ENCODE assay signal across 30 mouse cellular contexts in the genomic region with DNA sequence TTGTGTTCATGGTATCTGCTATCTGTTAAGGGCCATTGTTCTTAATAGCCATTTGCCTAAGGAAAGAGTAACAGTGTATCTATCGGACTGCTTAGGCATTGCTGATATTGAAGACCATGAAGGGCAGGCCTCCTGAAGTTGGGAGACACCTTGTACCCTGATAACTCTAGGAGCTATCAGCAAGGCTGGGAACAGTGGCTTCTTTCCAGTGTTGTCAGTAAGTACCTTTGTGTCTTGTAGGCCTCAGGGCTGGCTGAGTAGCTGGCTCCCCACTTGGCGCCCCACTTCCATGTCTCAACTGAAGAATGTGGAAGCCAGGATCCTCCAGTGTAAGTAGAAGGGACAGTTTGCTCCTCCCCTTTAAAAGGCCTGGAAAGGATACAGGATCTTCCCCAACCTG. TPM values are rescaled to one million over a fixed set of nuclear protein-coding genes. Genes with fewer than 3 reads are reported as not detected.
"Had no signal": no experiment of that assay in that cellular context is flagged by ENCODE, and none has a peak within 500 bp of the region (broad histone marks: within the 10 kb centered on the region; RNA-seq: fewer than 3 reads in every experiment).

No protein-coding gene starts in this region.

- H3K36me3 ChIP-seq: forebrain, embryonic 15.5 days; hindbrain, embryonic 15.5 days had no signal

- H3K9ac ChIP-seq: forebrain, embryonic 15.5 days; forebrain, postnatal 0 days; heart, embryonic 13.5 days; heart, embryonic 15.5 days; hindbrain, embryonic 13.5 days; hindbrain, embryonic 15.5 days; intestine, embryonic 15.5 days; kidney, embryonic 15.5 days; limb, embryonic 12.5 days had no signal

- DNase-seq: forebrain, postnatal 0 days; gastrocnemius, postnatal 14 days; gastrocnemius, postnatal 36 days; heart, adult 18-20 months; heart, postnatal 14 days; heart, postnatal 36 days; kidney, adult 11 months; kidney, adult 2 months; kidney, adult 9 months; kidney, postnatal 14 days; kidney, postnatal 36 days; layer of hippocampus, adult 9-11 months; layer of hippocampus, postnatal 36 days; left cerebral cortex, postnatal 4 days had no signal

- H3K9me3 ChIP-seq: forebrain, embryonic 15.5 days; heart, embryonic 13.5 days; heart, embryonic 15.5 days; hindbrain, embryonic 13.5 days; hindbrain, embryonic 15.5 days; intestine, embryonic 15.5 days; kidney, embryonic 15.5 days; limb, embryonic 12.5 days had no signal

- H3K4me2 ChIP-seq: forebrain, embryonic 15.5 days; heart, embryonic 11.5 days; hindbrain, embryonic 13.5 days; hindbrain, embryonic 15.5 days; intestine, embryonic 15.5 days; kidney, embryonic 15.5 days had no signal

- ATAC-seq: forebrain, embryonic 15.5 days; forebrain, postnatal 0 days; hindbrain, postnatal 0 days; intestine, embryonic 15.5 days had no signal

- H3K27me3 ChIP-seq: forebrain, embryonic 15.5 days; heart, embryonic 13.5 days; heart, embryonic 15.5 days; hindbrain, embryonic 15.5 days; intestine, embryonic 15.5 days; kidney, embryonic 15.5 days; limb, embryonic 12.5 days had no signal

- H3K4me3 ChIP-seq: forebrain, embryonic 15.5 days; heart, embryonic 13.5 days; hindbrain, embryonic 13.5 days; hindbrain, embryonic 15.5 days; intestine, embryonic 15.5 days; kidney, embryonic 15.5 days; limb, embryonic 12.5 days had no signal

- H3K27ac ChIP-seq: forebrain, embryonic 15.5 days; heart, embryonic 13.5 days; heart, embryonic 15.5 days; hindbrain, embryonic 13.5 days; hindbrain, embryonic 15.5 days; hindbrain, postnatal 0 days; intestine, embryonic 15.5 days; kidney, embryonic 15.5 days; kidney, postnatal 0 days; limb, embryonic 12.5 days had no signal

RNA-seq across cellular contexts. Expression of a gene that starts 23.4 kb away (rescaled TPM):
- polyA plus RNA-seq: forebrain, embryonic 15.5 days; forebrain, postnatal 0 days; gonadal fat pad, adult 2 months; heart, embryonic 11.5 days; heart, embryonic 13.5 days; heart, postnatal 0 days; hindbrain, embryonic 11.5 days; hindbrain, embryonic 13.5 days; hindbrain, embryonic 15.5 days; hindbrain, postnatal 0 days; intestine, embryonic 15.5 days; kidney, adult 2 months; kidney, postnatal 0 days; large intestine, adult 2 months; limb, embryonic 12.5 days; limb, embryonic 14.5 days had no signal
